Mouse (Mus musculus): ENCODE measurements at regions not wholly inside any gene's neighbourhood (a gene's known extent, or its start where the extent isn't known, plus 50 kb on each side); places are given as distances from the start of the nearest gene placed in this dataset.

- DNase-seq, result no peak
These were observed 68.3 kb downstream of the Cd83 start for GRCm38 (mm10) chr13:43852888-43853287.

GRCm38 (mm10) chr13:43854973-43855372 lies 70.4 kb downstream of the Cd83 start:
- no peak for DNase-seq

- DNase-seq, result no peak
These were observed 76.4 kb downstream of the Cd83 start for GRCm38 (mm10) chr13:43860932-43861331.

DNA sequence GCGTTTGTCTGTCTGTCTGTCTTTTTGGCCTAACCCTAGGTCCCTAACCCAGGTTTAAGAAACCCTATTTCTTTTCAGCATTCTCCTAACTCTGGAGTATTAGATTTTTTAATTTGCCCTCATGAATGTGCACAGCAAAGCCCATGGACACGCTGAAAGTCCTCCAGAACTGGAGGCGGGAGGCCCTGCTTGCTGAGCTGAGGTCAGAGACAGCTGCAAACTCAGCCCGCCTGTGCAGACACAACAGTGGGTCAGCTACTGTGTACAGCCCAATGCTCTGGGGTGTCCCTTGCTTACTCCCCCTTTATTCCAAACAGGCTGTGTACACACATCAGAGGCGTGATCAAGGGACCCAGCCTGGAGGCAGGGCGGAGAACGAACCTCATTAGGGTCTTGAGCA lies 76.8 kb downstream of the Cd83 start:
- DNase-seq, result no peak

DNA sequence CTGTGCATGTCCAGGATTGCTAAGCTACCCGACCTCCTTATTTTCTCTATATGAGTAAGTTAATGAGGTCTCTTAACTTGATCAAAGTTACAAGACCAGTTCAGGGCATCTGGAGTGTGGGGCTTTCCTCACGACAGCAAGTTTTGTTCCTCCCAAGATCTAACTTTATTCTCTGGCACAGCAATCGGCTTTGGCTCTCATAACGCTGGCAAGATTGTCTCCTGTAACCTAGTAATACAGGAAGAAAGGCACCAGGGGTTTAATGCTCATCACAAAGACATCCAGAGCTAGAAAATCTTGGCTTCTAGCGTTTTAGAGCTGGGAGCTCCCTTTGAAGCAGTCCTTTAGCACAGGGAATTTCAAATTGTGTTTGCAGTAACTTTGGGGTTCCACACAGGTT lies 77.5 kb downstream of the Cd83 start:
- no peak for DNase-seq

DNA sequence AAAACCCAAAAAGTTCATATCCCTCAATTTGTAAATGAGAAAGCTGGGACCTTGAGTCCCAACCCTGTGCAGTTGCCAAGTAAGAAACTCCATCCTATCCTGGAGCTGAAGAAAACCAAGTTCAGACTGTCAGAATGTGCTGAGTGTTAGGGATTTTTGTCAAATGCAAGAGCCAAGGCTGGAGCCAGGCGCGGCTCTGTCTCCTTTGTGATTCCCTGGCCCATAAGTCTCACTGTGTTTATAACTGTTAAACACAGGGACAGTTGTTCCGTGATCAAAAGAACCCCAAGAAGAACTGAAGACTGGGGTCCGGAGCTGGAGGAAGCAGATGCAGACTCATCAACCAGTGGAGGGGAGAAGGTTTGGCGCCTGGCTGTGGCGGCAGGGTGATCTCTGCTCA lies 78.0 kb downstream of the Cd83 start:
- DNase-seq, result no peak

DNA sequence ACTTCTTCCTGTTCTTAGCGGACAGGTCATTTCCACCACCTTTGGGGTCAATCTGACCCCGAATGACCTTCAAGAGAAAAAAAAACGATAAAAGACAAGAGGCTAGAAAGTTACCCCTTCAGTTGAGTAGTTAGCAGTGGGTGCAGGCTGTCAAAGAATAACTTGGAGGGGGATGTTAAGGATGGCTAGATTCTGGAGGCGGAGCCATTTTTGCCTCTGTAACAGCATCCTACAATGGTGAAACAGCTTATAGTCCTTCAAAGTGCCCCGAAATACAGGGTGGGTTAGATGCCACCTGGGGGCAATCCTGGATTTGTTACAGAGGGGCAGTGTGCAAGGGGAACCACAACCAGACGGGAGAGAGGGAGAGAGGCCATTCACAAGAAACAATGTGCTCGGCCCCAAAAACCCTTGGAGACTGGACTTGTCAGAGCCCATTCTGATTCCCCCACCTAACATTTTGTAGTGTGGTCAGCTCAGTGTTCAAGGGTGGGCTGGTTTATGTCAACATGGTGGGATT lies 79.1 kb downstream of the Cd83 start:
- peak; percentile 19 for DNase-seq

DNA sequence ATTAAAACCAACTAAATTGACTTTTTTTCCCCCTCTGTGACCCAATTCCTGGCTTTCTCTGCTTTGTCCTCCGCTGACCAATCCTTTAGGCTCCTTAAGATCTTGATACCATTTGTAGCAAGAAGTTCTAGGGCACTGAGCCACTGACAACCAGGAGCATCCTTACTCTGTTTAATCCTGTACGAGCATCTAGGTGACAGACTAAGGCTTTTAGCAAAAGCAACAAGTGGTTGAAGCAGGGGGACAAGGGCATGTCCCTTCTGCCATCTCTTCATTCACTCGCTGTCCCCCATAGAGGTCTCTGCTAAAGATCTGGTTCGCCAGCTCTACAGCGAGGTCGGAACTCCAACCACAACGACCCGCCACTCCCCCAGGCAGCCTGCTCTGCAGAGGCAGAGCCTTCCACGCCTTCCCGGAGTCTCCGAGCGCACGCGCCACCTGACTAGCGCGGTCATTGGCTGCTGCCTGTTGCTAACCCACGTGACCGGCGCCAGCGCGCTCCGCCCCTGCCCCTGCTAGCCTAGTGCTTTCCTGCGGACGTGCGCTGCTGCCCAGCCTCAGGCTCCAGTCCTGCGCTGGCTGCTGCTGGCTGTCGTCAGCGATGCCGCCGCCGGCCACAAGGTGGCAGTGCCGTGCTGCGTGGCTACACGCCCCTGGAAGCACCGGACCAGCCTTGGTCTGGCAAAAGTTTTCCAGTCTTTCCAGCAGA lies 79.7 kb downstream of the Cd83 start:
- peak; percentile 100 for DNase-seq

DNA sequence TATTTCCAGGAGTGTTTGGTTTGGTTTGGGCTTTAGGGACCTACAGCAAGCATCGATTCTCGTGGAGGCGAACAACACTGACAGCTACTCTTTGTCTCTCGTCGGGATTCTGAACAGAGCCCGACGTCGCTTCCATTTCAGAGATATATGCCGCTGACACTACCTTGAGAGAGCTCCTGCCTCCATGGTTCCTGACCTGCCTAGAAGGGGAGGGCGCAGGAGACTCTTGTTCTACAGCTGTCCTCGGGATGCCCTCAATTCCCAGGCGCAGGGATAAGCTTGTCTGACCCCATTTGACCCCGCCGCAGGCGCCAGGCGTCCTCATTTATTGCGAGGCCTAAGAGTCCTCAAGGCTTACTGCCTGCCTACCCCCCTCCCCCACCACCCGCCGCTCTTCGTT lies 80.5 kb downstream of the Cd83 start:
- peak; percentile 58 for DNase-seq

DNA sequence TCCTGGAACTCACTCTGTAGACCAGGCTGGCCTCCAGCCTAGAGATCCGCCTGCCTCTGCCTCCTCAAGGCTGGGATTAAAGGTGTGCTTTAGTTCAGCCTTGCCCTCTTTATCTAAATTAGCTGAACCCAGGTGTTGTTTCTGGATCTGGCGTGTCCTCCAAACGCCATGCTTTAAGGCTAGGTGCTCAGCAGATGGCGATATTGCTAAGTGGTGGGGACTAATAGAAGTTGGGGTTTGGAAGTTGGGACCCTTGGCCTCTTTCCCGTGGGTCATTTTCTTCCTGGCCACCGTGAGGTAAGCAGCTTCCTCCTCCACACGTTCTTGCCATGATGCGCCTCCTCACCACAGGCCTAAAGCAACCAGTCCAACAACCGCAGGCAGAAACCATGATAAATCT lies 91.3 kb downstream of the Cd83 start:
- DNase-seq, result no peak

GRCm38 (mm10) chr13:43887284-43887683 lies 102.7 kb downstream of the Cd83 start:
- no peak for DNase-seq

- no peak for DNase-seq
These were observed 107.4 kb downstream of the Cd83 start for GRCm38 (mm10) chr13:43891928-43892327.

GRCm38 (mm10) chr13:43895990-43896389 lies 111.4 kb downstream of the Cd83 start:
- DNase-seq, result no peak

DNA sequence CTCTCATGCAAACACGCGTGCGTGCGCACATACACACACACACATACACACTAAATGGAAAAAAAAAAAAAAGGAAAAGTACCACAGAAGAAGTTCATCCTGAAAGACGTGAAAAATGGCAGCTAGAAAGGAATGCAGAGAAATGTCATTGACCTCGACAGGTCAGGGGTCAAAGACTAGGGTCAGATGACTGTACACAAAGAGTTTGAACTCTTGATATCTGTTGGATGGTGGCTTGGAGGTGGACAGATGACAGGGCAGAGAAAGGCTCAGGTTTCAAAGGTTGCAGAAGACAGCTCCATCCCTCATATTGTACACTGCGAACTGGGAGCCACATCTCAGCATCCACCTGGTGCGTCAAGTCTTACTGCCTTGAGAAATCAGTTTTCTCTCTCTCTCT lies 112.5 kb downstream of the Cd83 start:
- no peak for DNase-seq

DNA sequence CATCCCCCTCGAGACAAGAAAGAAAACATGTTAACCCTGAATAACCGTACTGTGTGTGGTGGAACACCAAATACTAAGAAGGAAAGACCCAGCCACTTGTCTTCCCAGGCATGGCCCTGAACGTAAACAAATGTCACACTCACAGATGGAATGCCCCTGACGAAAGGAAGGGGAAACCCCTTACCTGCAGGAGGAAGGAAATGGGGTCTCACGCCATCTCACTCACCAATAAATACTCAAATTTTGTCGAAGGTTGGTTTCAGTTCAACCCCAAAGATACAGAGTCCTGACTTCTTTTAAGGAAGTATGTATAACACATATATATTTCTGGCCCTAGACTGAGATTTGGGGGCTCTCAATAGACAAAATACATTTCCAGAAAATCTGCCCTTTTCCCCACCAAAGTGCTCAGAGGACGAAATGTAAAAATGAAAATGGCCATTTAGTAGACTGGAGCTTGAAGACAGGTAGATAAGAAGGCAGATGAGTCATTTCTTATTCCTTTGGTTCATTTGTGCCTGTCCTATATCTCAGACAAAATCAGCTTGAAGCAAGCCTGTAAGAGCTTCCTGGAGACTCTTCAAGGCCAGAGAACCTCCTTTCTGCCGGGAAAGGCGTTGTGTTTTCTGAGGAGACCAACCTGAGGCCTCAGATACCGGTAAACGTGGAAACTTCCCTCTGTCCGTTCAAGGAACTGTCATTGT lies 114.1 kb downstream of the Cd83 start:
- DNase-seq, result peak; percentile 14

DNA sequence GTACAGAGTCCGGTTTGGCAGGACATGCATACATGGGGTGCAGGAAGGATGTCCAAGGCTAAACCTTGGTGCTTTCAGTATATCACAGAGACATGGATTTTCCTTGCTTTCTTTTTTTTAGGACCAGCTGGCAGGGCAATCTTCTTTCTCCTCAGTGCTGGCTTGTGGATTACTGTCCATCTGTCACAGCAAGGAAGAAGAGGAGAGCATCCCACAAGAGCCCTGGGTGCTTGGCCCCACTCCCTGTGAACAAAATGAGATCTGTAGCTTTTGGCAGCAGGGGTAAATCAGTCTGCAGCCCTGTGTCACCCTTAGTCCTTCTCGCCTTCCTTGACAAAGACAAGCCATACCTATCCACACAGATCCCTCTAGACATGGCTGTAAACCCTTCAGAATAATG lies 115.5 kb downstream of the Cd83 start:
- no peak for DNase-seq

GRCm38 (mm10) chr13:43900758-43901157 lies 116.2 kb downstream of the Cd83 start:
- no peak for DNase-seq

DNA sequence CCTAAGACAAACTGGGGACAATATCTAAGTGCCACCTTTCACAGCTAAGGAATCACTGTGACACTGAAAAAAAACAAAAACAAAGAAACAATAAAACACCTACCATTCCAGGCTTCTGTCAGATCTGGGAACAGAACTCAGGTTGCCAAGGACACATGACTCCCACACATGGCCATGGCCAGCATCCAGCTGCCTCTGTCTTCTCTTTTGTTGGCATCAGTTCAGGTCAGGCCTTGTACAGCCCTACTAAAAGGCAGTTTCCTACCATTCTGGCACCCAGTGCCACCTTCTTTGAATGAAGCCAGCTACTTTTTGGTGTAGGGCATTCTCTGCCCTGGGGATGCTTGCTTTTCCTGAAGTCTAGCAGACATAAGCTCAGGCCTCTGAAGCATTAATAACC lies 118.8 kb downstream of the Cd83 start:
- no peak for DNase-seq

DNA sequence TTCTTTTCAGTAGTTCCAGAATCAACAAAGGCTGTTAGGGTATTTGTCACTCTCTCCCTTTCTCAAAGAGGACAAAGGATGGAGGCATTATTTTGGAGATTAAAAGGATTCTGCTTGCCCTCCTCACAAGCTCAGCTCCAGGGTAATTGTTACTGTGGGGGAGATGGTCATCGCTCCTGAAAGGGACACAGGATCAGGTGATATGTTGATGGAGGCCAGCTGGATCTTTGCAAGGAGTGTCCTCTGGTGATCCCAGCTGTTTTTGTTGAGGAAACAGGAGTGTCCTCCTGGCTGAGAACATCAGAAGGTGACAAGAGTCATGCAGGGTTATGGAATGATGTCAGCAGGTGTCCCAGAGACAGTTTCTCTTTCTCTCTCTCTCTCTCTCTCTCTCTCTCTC lies 119.7 kb downstream of the Cd83 start:
- no peak for DNase-seq

- DNase-seq, result peak; percentile 43
These were observed 121.7 kb downstream of the Cd83 start for GRCm38 (mm10) chr13:43906241-43906640.

DNA sequence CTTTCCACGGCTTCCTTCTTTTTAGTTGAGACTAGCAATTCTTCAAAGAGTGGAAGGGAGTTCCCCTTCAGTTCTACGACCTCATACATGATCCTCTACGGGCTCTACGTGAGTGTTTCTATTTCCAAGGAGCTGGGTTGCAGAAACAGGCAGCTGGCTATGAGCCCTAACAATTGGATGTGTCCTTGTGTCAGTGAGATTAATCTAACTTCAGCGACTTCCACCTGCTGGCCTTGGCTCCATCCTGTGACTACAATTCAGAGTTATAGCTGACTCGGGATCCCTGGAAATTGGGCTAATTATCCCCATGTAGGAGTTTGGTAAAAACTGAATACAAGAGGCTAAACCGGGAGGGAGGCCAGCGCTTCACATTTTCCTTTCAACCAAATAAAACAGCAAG lies 122.8 kb downstream of the Cd83 start:
- no peak for DNase-seq

- no peak for DNase-seq
These were observed 123.6 kb downstream of the Cd83 start for GRCm38 (mm10) chr13:43908041-43908644.

DNA sequence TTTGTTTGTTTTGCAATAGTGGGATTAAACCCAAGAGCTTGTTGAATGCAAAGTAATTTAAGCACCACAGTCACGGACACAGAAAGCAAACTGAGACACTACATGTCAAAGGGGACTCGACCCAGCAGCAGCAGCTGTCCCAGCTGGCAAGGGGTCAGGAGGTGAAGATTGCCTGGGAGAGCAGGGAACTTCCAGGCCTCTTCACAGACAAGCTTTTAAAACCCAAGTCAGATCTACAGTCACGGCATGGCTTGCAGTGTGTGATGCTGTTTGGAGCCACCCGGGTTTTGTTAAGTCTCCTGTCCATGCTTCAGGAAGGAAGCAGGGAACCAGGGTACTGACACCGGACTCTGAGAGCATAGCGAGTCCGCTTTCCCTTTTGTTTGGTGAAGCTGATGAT lies 125.4 kb downstream of the Cd83 start:
- DNase-seq, result no peak

DNA sequence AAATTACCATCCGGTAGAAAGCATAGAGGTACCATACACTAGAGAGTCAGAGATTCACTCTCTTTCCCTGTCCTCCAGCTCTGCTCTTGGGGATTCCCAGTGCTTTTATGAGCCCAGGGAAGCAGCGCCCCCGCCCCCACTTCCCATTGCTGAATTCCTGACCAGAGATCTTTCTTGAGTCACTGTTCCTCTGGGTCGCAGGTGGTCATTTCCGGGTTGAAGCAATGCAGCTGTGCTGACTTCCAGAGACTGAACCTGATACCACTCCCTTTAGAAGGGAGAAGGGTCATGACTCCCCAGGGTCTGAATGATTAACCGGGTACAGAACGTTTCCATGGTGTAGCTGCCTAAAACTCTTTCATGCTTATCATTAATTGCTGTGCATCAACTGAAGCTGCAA lies 128.9 kb downstream of the Cd83 start:
- no peak for DNase-seq
